Mouse (Mus musculus) activated CD4-positive, CD25-positive, alpha-beta regulatory T cell, adult 9 weeks (primary cell): ENCODE data around the gene Hipk4. TPM values are rescaled to one million over a fixed set of nuclear protein-coding genes. Genes with fewer than 3 reads are reported as not detected.

Experiments used
- polyA plus RNA-seq: library from polyadenylated mRNA; unstranded; fragments of 100-300 nt; shearing (Covaris generic); gene quantifications from one replicate; pipeline ENCODE4 v1.2.1, GENCODE M21; 2017

Gene Hipk4
- not detected for polyA plus RNA-seq

GRCm38 (mm10) chr7:27522967-27523366 is at the start of gene Hipk4:
TSS of gene Hipk4 (plus strand) at chr7:27523267.

GRCm38 (mm10) chr7:27486770-27487697 is 36.0 kb upstream of the Hipk4 start, which contains the start of gene Sertad1:
TSS of gene Sertad1 (plus strand) at chr7:27486910.

GRCm38 (mm10) chr7:27499036-27499435 is 24.0 kb upstream of the Hipk4 start, which contains the start of gene Prx:
TSS of gene Prx (plus strand) at chr7:27499324.

GRCm38 (mm10) chr7:27552931-27553513 is 30.0 kb downstream of the Hipk4 start, which contains the start of the genes Pld3 and 2310022A10Rik:
TSS of gene Pld3 (minus strand) at chr7:27553218.
TSS of gene 2310022A10Rik (plus strand) at chr7:27553233.

Other genes with a start within 250 kb of the Hipk4 start
- 0.82 TPM for gene Ltbp4, start 185.6 kb upstream of the Hipk4 start, polyA plus RNA-seq
- 105 TPM for gene Shkbp1, start 167.2 kb upstream of the Hipk4 start, polyA plus RNA-seq
- gene Gm20479, start 165.8 kb upstream of the Hipk4 start, polyA plus RNA-seq = 0.61 TPM
- gene Sptbn4, start 75.6 kb upstream of the Hipk4 start, polyA plus RNA-seq = 0.21 TPM
- gene Blvrb, start 75.3 kb upstream of the Hipk4 start, polyA plus RNA-seq = 20.1 TPM
- 57.3 TPM for gene Sertad3, start 49.5 kb upstream of the Hipk4 start, polyA plus RNA-seq
- gene Sertad1, start 36.4 kb upstream of the Hipk4 start, polyA plus RNA-seq = 77.0 TPM
- gene Prx, start 23.9 kb upstream of the Hipk4 start, polyA plus RNA-seq = 0.56 TPM
- 198 TPM for gene Pld3, start 30.0 kb downstream of the Hipk4 start, polyA plus RNA-seq
- 28.0 TPM for gene 2310022A10Rik, start 30.0 kb downstream of the Hipk4 start, polyA plus RNA-seq
- gene Akt2, start 68.3 kb downstream of the Hipk4 start, polyA plus RNA-seq = 106 TPM
- not detected for gene Ttc9b, start 130.6 kb downstream of the Hipk4 start, polyA plus RNA-seq
- gene Map3k10, start 151.3 kb downstream of the Hipk4 start, polyA plus RNA-seq = 0.62 TPM
- 4.4 TPM for gene Zfp607b, start 166.1 kb downstream of the Hipk4 start, polyA plus RNA-seq
- 18.1 TPM for gene Zfp60, start 208.1 kb downstream of the Hipk4 start, polyA plus RNA-seq